Mouse (Mus musculus): ENCODE results near the gene Fam213a. TPM values are rescaled to one million over a fixed set of nuclear protein-coding genes. Genes with fewer than 3 reads are reported as not detected.

The Fam213a gene
- total RNA-seq, 2 experiments from 2014 or later = 75.5 to 79.0 TPM

GRCm38 (mm10) chr14:40947431-40948394 is 65.9 kb downstream of the Fam213a start:
- DNase-seq (ENCODE audit: low spot score in 2 of 2) = no peak

- no peak for DNase-seq (ENCODE audit: low spot score in 2 of 2)
These were observed 69.8 kb downstream of the Fam213a start for GRCm38 (mm10) chr14:40943802-40944201.

Other genes starting within 250 kb of the Fam213a start
- gene Sh2d4b, start 120.5 kb downstream of the Fam213a start, total RNA-seq (2021) = 1 to 10 TPM; 3.4 to 3.6 TPM
- gene Tspan14, start 47.0 kb downstream of the Fam213a start, total RNA-seq (2021) = 10 to 100 TPM; 54.0 to 57.9 TPM
- under 1 TPM; 0.65 to 0.76 TPM for gene Dydc2, start 55.4 kb upstream of the Fam213a start, total RNA-seq (2021)
- gene Dydc1, start 59.1 kb upstream of the Fam213a start, total RNA-seq (2021) = under 1 TPM in 1 of 2 experiments, not detected in 1; 0.31 TPM
- gene Mat1a, start 91.2 kb upstream of the Fam213a start, total RNA-seq (2021) = 10 to 100 TPM in 1 of 2 experiments, 1 to 10 TPM in 1; 6.4 to 97.7 TPM
- gene Sftpa1, start 118.0 kb upstream of the Fam213a start, total RNA-seq (2021) = under 1 TPM in 1 of 2 experiments, not detected in 1; 0.34 TPM
- gene Mbl1, start 137.7 kb upstream of the Fam213a start, total RNA-seq (2021) = 10 to 100 TPM in 1 of 2 experiments, under 1 TPM in 1; 0.36 to 12.9 TPM
- not detected for gene Sftpd, start 171.4 kb upstream of the Fam213a start, total RNA-seq (2021)